Comparison of ENCODE assay signal across 8 mouse cellular contexts in the genomic region with DNA sequence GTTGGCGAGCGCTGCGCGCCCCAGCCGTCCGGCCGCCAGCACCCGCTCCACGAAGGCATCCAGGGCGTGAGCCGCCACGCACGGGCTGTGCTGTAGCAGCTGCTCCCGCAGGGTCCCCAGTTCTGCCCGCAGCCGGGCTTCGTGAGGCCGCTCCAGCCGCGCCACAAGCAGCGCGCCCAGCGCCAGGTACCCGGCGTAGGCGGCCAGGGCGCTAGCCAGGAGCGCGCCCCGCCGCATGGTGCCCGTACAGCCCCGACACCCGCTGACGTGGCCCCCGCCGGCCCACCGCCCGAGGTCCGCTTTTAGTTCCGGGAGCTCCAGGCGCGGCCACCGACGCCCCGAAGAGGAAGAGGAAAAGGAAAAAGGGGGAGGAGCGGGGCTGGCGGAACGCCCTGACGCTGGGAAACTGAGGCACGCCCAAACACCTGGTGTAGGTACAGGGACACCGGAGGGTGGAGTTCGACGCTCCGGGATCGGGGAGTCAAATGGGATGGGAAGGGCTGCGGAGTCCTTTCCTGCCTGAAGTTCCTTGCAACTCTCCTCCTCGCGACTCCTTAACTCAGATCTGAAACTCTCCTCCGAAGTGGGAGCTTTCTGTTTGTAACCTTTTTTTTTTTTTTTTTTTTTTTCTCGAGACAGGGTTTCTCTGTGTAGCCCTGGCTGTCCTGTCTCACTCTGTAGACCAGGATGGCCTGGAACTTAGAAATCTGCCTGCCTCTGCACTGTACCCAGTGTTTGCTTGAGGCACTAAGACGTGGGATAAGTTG. TPM values are rescaled to one million over a fixed set of nuclear protein-coding genes. Genes with fewer than 3 reads are reported as not detected.
DNase-seq lines count a peak whose midpoint lies in the region; ATAC-seq and TF ChIP-seq lines count a peak whose summit lies in the region.

A gene (minus strand): TSS at position 269 of the 767 bp plus-strand sequence.

- no peaks in the 10 kb centered on the region for H3K36me3 ChIP-seq in hindbrain, postnatal 0 days (ENCODE audit: insufficient read depth, low read length)
- H3K36me3 ChIP-seq in liver, embryonic 16.5 days (ENCODE audit: control insufficient read depth, insufficient read depth): no peaks in the 10 kb centered on the region
- no peaks in the 10 kb centered on the region for H3K36me3 ChIP-seq in neural tube, embryonic 14.5 days (ENCODE audit: control insufficient read depth, insufficient read depth, low read length)

- 2% methylated on average over 59 of the region's 62 CpGs for WGBS in hindbrain, postnatal 0 days
- 2% methylated on average over 49 of the region's 62 CpGs for WGBS in liver, embryonic 16.5 days (ENCODE audit: insufficient replicate concordance)
- WGBS in neural tube, embryonic 14.5 days: 1% methylated on average over 53 of the region's 62 CpGs

- no peaks in the 10 kb centered on the region for H3K9me3 ChIP-seq in hindbrain, postnatal 0 days (ENCODE audit: low read length)
- no peaks in the 10 kb centered on the region for H3K9me3 ChIP-seq in liver, embryonic 16.5 days (replicated peaks; ENCODE audit: control insufficient read depth, low read length)
- no peaks in the 10 kb centered on the region for H3K9me3 ChIP-seq in neural tube, embryonic 14.5 days (ENCODE audit: control insufficient read depth, low read length)

- TF ChIP-seq CTCF in layer of hippocampus, adult 2 months (conservative IDR thresholded peaks at IDR 0.05): no peak
- no peak for TF ChIP-seq CTCF in hindbrain, postnatal 0 days (IDR thresholded peaks at IDR 0.05; ENCODE audit: low read depth)

- peak within 1 kb of the TSS; percentile 78 for H3K27ac ChIP-seq in layer of hippocampus, adult 2 months
- H3K27ac ChIP-seq in hindbrain, postnatal 0 days: no peak within 1 kb of the TSS
- peak within 1 kb of the TSS; percentile 10 for H3K27ac ChIP-seq in liver, embryonic 16.5 days (ENCODE audit: low read length)
- H3K27ac ChIP-seq in neural tube, embryonic 14.5 days (ENCODE audit: low read depth, low read length): no peak within 1 kb of the TSS

- H3K27me3 ChIP-seq in hindbrain, postnatal 0 days (ENCODE audit: insufficient read depth, low read length): peaks cover 27% of the 10 kb centered on the region
- peaks cover 25% of the 10 kb centered on the region for H3K27me3 ChIP-seq in liver, embryonic 16.5 days (ENCODE audit: control insufficient read depth, insufficient read depth, low read depth, low read length)
- H3K27me3 ChIP-seq in neural tube, embryonic 14.5 days (ENCODE audit: control insufficient read depth, insufficient read depth, low read length): peaks cover 16% of the 10 kb centered on the region

- H3K4me2 ChIP-seq in hindbrain, postnatal 0 days (ENCODE audit: low read depth, low read length): peak within 1 kb of the TSS; percentile 92
- H3K4me2 ChIP-seq in liver, embryonic 16.5 days (ENCODE audit: low read depth, low read length): peak within 1 kb of the TSS; percentile 64
- peak within 1 kb of the TSS; percentile 82 for H3K4me2 ChIP-seq in neural tube, embryonic 14.5 days (ENCODE audit: low read depth, low read length)

- peak; percentile 34; the same call in 1 of the 2 replicates for ATAC-seq in hindbrain, postnatal 0 days
- ATAC-seq in liver, embryonic 16.5 days (ENCODE audit: low read depth): 0 out of 2 replicates have a peak, but pooled peaks have one; percentile 17
- 0 out of 2 replicates have a peak, but pooled peaks have one; percentile 29 for ATAC-seq in neural tube, embryonic 14.5 days (ENCODE audit: low read depth)

- intact Hi-C loops in gastrocnemius, postnatal 36 days (cut with DNase I): no loop called here
- intact Hi-C loops in left cerebral cortex, postnatal 4 days (cut with DNase I): no loop called here

- H3K4me1 ChIP-seq in hindbrain, postnatal 0 days (ENCODE audit: insufficient read depth, low read length): peaks cover 3% of the 10 kb centered on the region; the same call in 1 of the 2 replicates
- no peaks in the 10 kb centered on the region; the same call in 1 of the 2 replicates for H3K4me1 ChIP-seq in liver, embryonic 16.5 days (ENCODE audit: control insufficient read depth, low read depth, low read length)
- peaks cover 4% of the 10 kb centered on the region; the same call in 1 of the 2 replicates for H3K4me1 ChIP-seq in neural tube, embryonic 14.5 days (ENCODE audit: control insufficient read depth, insufficient read depth, low read length)

- peak within 1 kb of the TSS; percentile 59 for H3K4me3 ChIP-seq in layer of hippocampus, adult 2 months
- H3K4me3 ChIP-seq in hindbrain, postnatal 0 days (ENCODE audit: low read length): peak within 1 kb of the TSS; percentile 45
- peak within 1 kb of the TSS; percentile 61 for H3K4me3 ChIP-seq in liver, embryonic 16.5 days (ENCODE audit: low read depth, low read length)
- H3K4me3 ChIP-seq in neural tube, embryonic 14.5 days (ENCODE audit: low read depth, low read length): peak within 1 kb of the TSS; percentile 45

- DNase-seq in layer of hippocampus, adult 2 months (ENCODE audit: low spot score in 2 of 2): peak; percentile 26 to 32
- no peak for DNase-seq in layer of hippocampus, adult 9-10 months (ENCODE audit: low spot score)
- DNase-seq in adrenal gland, postnatal 10 days: peak; percentile 53
- DNase-seq in gastrocnemius, postnatal 36 days: peak; percentile 39 to 48
- DNase-seq in hindbrain, postnatal 0 days (ENCODE audit: low spot score): no peak
- DNase-seq in left cerebral cortex, postnatal 4 days: no peak

- H3K9ac ChIP-seq in hindbrain, postnatal 0 days (replicated peaks; ENCODE audit: low read length): peak within 1 kb of the TSS; percentile 46
- peak within 1 kb of the TSS; percentile 57 for H3K9ac ChIP-seq in liver, embryonic 16.5 days (ENCODE audit: low read depth, low read length)
- peak within 1 kb of the TSS; percentile 48; the same call in 1 of the 2 replicates for H3K9ac ChIP-seq in neural tube, embryonic 14.5 days (replicated peaks; ENCODE audit: low read depth, low read length)

RNA-seq across cellular contexts. Expression of the gene that starts here (rescaled TPM):
- 1 to 10 TPM; 2.2 to 2.4 TPM for total RNA-seq in layer of hippocampus, adult 2 months (2021)
- total RNA-seq in adrenal gland, postnatal 10 days (2021): 1 to 10 TPM; 3.7 to 4.6 TPM
- total RNA-seq in gastrocnemius, postnatal 36 days (2021): under 1 TPM; 0.91 to 0.97 TPM
- total RNA-seq in hindbrain, postnatal 0 days (2014; rRNA removed): 5.2 and 6.1 TPM in 2 replicates
- polyA plus RNA-seq in hindbrain, postnatal 0 days (2015; fragmentation: Nextera tagmentation; extraction: Ambion mirVana): 0.92 and 1.5 TPM in 2 replicates
- 1.4 and 1.5 TPM in 2 replicates for polyA plus RNA-seq in liver, embryonic 16.5 days (2015; fragmentation: Nextera tagmentation; extraction: Ambion mirVana)
- 0.32 and 0.52 TPM in 2 replicates for polyA plus RNA-seq in neural tube, embryonic 14.5 days (2014; fragmentation: Nextera tagmentation; extraction: Ambion mirVana)
- total RNA-seq in left cerebral cortex, postnatal 4 days (2021): 1 to 10 TPM; 1.1 TPM

Comparison
In these comparisons a context has a peak if more than half of its experiments do, and no peak if none do; other contexts are left out.
1. DNase-seq: peak in layer of hippocampus, adult 2 months (2 of 2) and adrenal gland, postnatal 10 days (single experiment); none in layer of hippocampus, adult 9-10 months (single experiment), hindbrain, postnatal 0 days (single experiment) and left cerebral cortex, postnatal 4 days (single experiment).
2. Peak in DNase-seq in gastrocnemius, postnatal 36 days; RNA of the gene not detected or under 1 TPM.
3. Peak in ATAC-seq, H3K4me3 ChIP-seq, H3K9ac ChIP-seq and H3K4me2 ChIP-seq in neural tube, embryonic 14.5 days; RNA of the gene not detected or under 1 TPM.
4. H3K27ac ChIP-seq: peak in layer of hippocampus, adult 2 months (single experiment) and liver, embryonic 16.5 days (single experiment); none in hindbrain, postnatal 0 days (single experiment) and neural tube, embryonic 14.5 days (single experiment).
5. Peak in every context shown above with its lines, with median percentiles within 50 percentile points of each other: H3K4me3 ChIP-seq, ATAC-seq, H3K4me2 ChIP-seq and H3K9ac ChIP-seq.